Mouse (Mus musculus): Measurements from ENCODE around the gene Iqsec3. TPM values are rescaled to one million over a fixed set of nuclear protein-coding genes. Genes with fewer than 3 reads are reported as not detected.

Iqsec3 gene
- 100 to 1,000 TPM; 112 to 118 TPM for total RNA-seq (2021)
- long read RNA-seq, experiment 1, full-length matches to known transcripts, result 1 of 53 reads
- long read RNA-seq, experiment 1, partial matches to known transcripts, result 5 of 53 reads
- long read RNA-seq, experiment 1, other reads (novel, unspliced or antisense), result 47 of 53 reads
- long read RNA-seq, experiment 2, partial matches to known transcripts, result 7 of 55 reads
- long read RNA-seq, experiment 2, other reads (novel, unspliced or antisense), result 48 of 55 reads

GRCm38 (mm10) chr6:121473093-121473821 lies at the start of gene Iqsec3:
Gene Iqsec3, minus strand, starts transcription at chr6:121473678.
- peak; percentile 83 to 85 for DNase-seq (ENCODE audit: low spot score in 2 of 2)

- no peak for DNase-seq (ENCODE audit: low spot score in 2 of 2)
Observed at GRCm38 (mm10) chr6:121522106-121522705, 48.7 kb upstream of the Iqsec3 start.

- no peak for DNase-seq (ENCODE audit: low spot score in 2 of 2)
Observed at GRCm38 (mm10) chr6:121521030-121521429, 47.6 kb upstream of the Iqsec3 start.

GRCm38 (mm10) chr6:121519896-121520295 lies 46.4 kb upstream of the Iqsec3 start:
- no peak for DNase-seq (ENCODE audit: low spot score in 2 of 2)

- DNase-seq (ENCODE audit: low spot score in 2 of 2), result no peak
Observed at GRCm38 (mm10) chr6:121519266-121519810, 45.9 kb upstream of the Iqsec3 start.

- no peak for DNase-seq (ENCODE audit: low spot score in 2 of 2)
Observed at GRCm38 (mm10) chr6:121517726-121518125, 44.2 kb upstream of the Iqsec3 start.

GRCm38 (mm10) chr6:121510381-121510780 lies 36.9 kb upstream of the Iqsec3 start:
- DNase-seq (ENCODE audit: low spot score in 2 of 2), result no peak

GRCm38 (mm10) chr6:121509871-121510270 lies 36.4 kb upstream of the Iqsec3 start:
- DNase-seq (ENCODE audit: low spot score in 2 of 2), result no peak

GRCm38 (mm10) chr6:121508266-121508665 lies 34.8 kb upstream of the Iqsec3 start:
- no peak for DNase-seq (ENCODE audit: low spot score in 2 of 2)

- peak in 1 of 2 experiments; percentile 32 for DNase-seq (ENCODE audit: low spot score in 2 of 2)
Observed at GRCm38 (mm10) chr6:121501044-121501638, 27.7 kb upstream of the Iqsec3 start.

GRCm38 (mm10) chr6:121499856-121500255 lies 26.4 kb upstream of the Iqsec3 start:
- DNase-seq (ENCODE audit: low spot score in 2 of 2), result no peak

- peak; percentile 25 to 36 for DNase-seq (ENCODE audit: low spot score in 2 of 2)
Observed at GRCm38 (mm10) chr6:121498819-121499535, 25.5 kb upstream of the Iqsec3 start.

GRCm38 (mm10) chr6:121495606-121496005 lies 22.1 kb upstream of the Iqsec3 start:
- DNase-seq (ENCODE audit: low spot score in 2 of 2), result no peak

GRCm38 (mm10) chr6:121495026-121495425 lies 21.5 kb upstream of the Iqsec3 start:
- DNase-seq (ENCODE audit: low spot score in 2 of 2), result no peak

GRCm38 (mm10) chr6:121494319-121494718 lies 20.8 kb upstream of the Iqsec3 start:
- DNase-seq (ENCODE audit: low spot score in 2 of 2), result no peak

- no peak for DNase-seq (ENCODE audit: low spot score in 2 of 2)
Observed at GRCm38 (mm10) chr6:121491339-121491738, 17.9 kb upstream of the Iqsec3 start.

GRCm38 (mm10) chr6:121472273-121472672 lies 1.2 kb downstream of the Iqsec3 start:
- DNase-seq (ENCODE audit: low spot score in 2 of 2), result no peak

GRCm38 (mm10) chr6:121468235-121468634 lies 5.2 kb downstream of the Iqsec3 start:
- DNase-seq (ENCODE audit: low spot score in 2 of 2), result peak in 1 of 2 experiments; percentile 29

GRCm38 (mm10) chr6:121462628-121463340 lies 10.7 kb downstream of the Iqsec3 start:
- DNase-seq (ENCODE audit: low spot score in 2 of 2), result no peak

GRCm38 (mm10) chr6:121457381-121457780 lies 16.1 kb downstream of the Iqsec3 start:
- no peak for DNase-seq (ENCODE audit: low spot score in 2 of 2)
